Mouse (Mus musculus) liver, postnatal 0 days (tissue): ENCODE data around the gene Mast1.

Experiments used
- CTCF ChIP-seq: sonication (generic); IDR thresholded peaks from 2 replicates; pipeline ENCODE4 v1.5.1; 2016; ENCODE audit warnings: antibody characterized with exemption, low read depth
- EP300 ChIP-seq: IDR thresholded peaks from 2 replicates; pipeline ENCODE4 v1.6.1; 2016; ENCODE audit warnings: antibody characterized with exemption, low read depth, mild to moderate bottlenecking

- TF ChIP-seq CTCF (no peak), EP300 (no peak)
Observed at GRCm38 (mm10) chr8:84917781-84918180, 19.4 kb downstream of the Mast1 start.
